Mouse (Mus musculus) hindbrain, embryonic 14.5 days (tissue): ENCODE measurements around the gene Foxg1. TPM values are rescaled to one million over a fixed set of nuclear protein-coding genes. Genes with fewer than 3 reads are reported as not detected.

Experiments used
- ATAC-seq: fragments of 200-750 bp; cut with Nextera tagmentation; 2 replicates; pipeline ENCODE4 v1.8.0; 2017; ENCODE audit warnings: moderate number of reproducible peaks, mild to moderate bottlenecking, moderate TSS enrichment, moderate library complexity; ENCODE audit not compliant: low FRiP score
- DNase-seq: peaks from one replicate; pipeline ENCODE4 v3.0.0-alpha.2; 2015; ENCODE audit warnings: low spot score
- H3K27ac ChIP-seq: fragments of 300-500 bp; sonication (generic); 2 replicates; pipeline ENCODE4 v1.5.1; 2014; ENCODE audit warnings: mild to moderate bottlenecking, moderate library complexity
- H3K27me3 ChIP-seq: fragments of 300-500 bp; sonication (generic); 2 replicates; pipeline ENCODE4 v1.6.1; 2014; ENCODE audit warnings: mild to moderate bottlenecking, low read length, mixed read lengths; ENCODE audit not compliant: control insufficient read depth, insufficient read depth
- H3K36me3 ChIP-seq: fragments of 300-500 bp; sonication (generic); replicated peaks from 2 replicates; pipeline ENCODE4 v1.6.1; 2014; ENCODE audit not compliant: control insufficient read depth, insufficient read depth
- H3K4me1 ChIP-seq: fragments of 300-500 bp; sonication (generic); replicated peaks from 2 replicates; pipeline ENCODE4 v1.6.1; 2014; ENCODE audit warnings: antibody characterized with exemption, low read length, mixed read lengths; ENCODE audit not compliant: control insufficient read depth, insufficient read depth
- H3K4me2 ChIP-seq: fragments of 300-500 bp; sonication (generic); replicated peaks from 2 replicates; pipeline ENCODE4 v1.6.1; 2014; ENCODE audit warnings: mild to moderate bottlenecking, moderate library complexity
- H3K4me3 ChIP-seq: fragments of 300-500 bp; sonication (generic); replicated peaks from 2 replicates; pipeline ENCODE4 v1.5.1; 2014; ENCODE audit warnings: mild to moderate bottlenecking, low read length
- H3K9ac ChIP-seq: fragments of 300-500 bp; sonication (generic); 2 replicates; pipeline ENCODE4 v1.6.1; 2014
- H3K9me3 ChIP-seq: fragments of 300-500 bp; sonication (generic); 2 replicates; pipeline ENCODE4 v1.6.1; 2016; ENCODE audit warnings: low read length; ENCODE audit not compliant: control insufficient read depth
- WGBS: fragments of 180-500 bp; shearing (Covaris S2); extraction: QIAGEN DNeasy Blood & Tissue Kit; methylation state at CpG from one replicate; pipeline ENCODE4 v1.1.7; 2014; 5-methylcytosine and 5-hydroxymethylcytosine counted together
- polyA plus RNA-seq: library from polyadenylated mRNA; unstranded; fragments of >200 nt; fragmentation: Nextera tagmentation; extraction: Ambion mirVana; gene quantifications from 2 replicates; pipeline ENCODE4 v1.2.1, GENCODE M21; 2014

Gene Foxg1
- polyA plus RNA-seq, 1 experiment from 2014 or later = not detected

GRCm38 (mm10) chr12:49399611-49400010, 17.2 kb downstream of the Foxg1 start:
- no peak overlapping the region for H3K9ac ChIP-seq
- no peaks in the 10 kb centered on the region for H3K9me3 ChIP-seq
- H3K4me2 ChIP-seq = no peak overlapping the region
- H3K27me3 ChIP-seq = peaks cover 90% of the 10 kb centered on the region
- 0% methylated on average over 1 of the region's 1 CpGs for whole genome bisulfite sequencing
- H3K36me3 ChIP-seq = no peaks in the 10 kb centered on the region
- H3K27ac ChIP-seq = no peak overlapping the region
- no peak for ATAC-seq
- no peaks in the 10 kb centered on the region for H3K4me1 ChIP-seq
- no peak overlapping the region for H3K4me3 ChIP-seq
- DNase-seq = peak; percentile 26

- H3K9me3 ChIP-seq = no peaks in the 10 kb centered on the region
- peaks cover 90% of the 10 kb centered on the region for H3K27me3 ChIP-seq
- ATAC-seq = 0 out of 2 replicates have a peak, but pooled peaks have one; percentile 14
- peak; percentile 27 for DNase-seq
- no peak overlapping the region for H3K27ac ChIP-seq
- H3K9ac ChIP-seq = no peak overlapping the region
- no peaks in the 10 kb centered on the region for H3K36me3 ChIP-seq
- no peaks in the 10 kb centered on the region for H3K4me1 ChIP-seq
- no peak overlapping the region for H3K4me3 ChIP-seq
- WGBS = 1% methylated on average over 9 of the region's 9 CpGs
- no peak overlapping the region; the same call in 1 of the 2 replicates for H3K4me2 ChIP-seq
Observed at GRCm38 (mm10) chr12:49400036-49400852, 17.8 kb downstream of the Foxg1 start.

- Histone ChIP-seq H3K4me3 (0 out of 2 replicates have a peak overlapping the region, but pooled peaks have one; percentile 27), H3K27ac (no peak overlapping the region), H3K4me1 (no peaks in the 10 kb centered on the region), H3K27me3 (peaks cover 86% of the 10 kb centered on the region), H3K36me3 (no peaks in the 10 kb centered on the region), H3K4me2 (peak overlapping the region; percentile 53), H3K9ac (no peak overlapping the region), H3K9me3 (no peaks in the 10 kb centered on the region)
- DNase-seq (no peak), ATAC-seq (peak; percentile 55; the same call in 1 of the 2 replicates)
- 2% methylated on average over 8 of the region's 8 CpGs for WGBS
Observed at GRCm38 (mm10) chr12:49400853-49401118, 18.3 kb downstream of the Foxg1 start.

GRCm38 (mm10) chr12:49401119-49401795, 18.8 kb downstream of the Foxg1 start:
- DNase-seq = peak; percentile 40
- no peaks in the 10 kb centered on the region for H3K9me3 ChIP-seq
- no peaks in the 10 kb centered on the region for H3K4me1 ChIP-seq
- H3K4me2 ChIP-seq = peak overlapping the region; percentile 53
- peak overlapping the region; percentile 29; the same call in 1 of the 2 replicates for H3K9ac ChIP-seq
- peak overlapping the region; percentile 27 for H3K4me3 ChIP-seq
- under 1% methylated on average over 67 of the region's 68 CpGs for WGBS
- no peak overlapping the region for H3K27ac ChIP-seq
- ATAC-seq = peak; percentile 83; the same call in 1 of the 2 replicates
- no peaks in the 10 kb centered on the region for H3K36me3 ChIP-seq
- peaks cover 87% of the 10 kb centered on the region for H3K27me3 ChIP-seq

- peaks cover 85% of the 10 kb centered on the region for H3K27me3 ChIP-seq
- no peaks in the 10 kb centered on the region for H3K36me3 ChIP-seq
- DNase-seq (no peak), ATAC-seq (no peak)
- 1% methylated on average over 5 of the region's 5 CpGs for WGBS
- 0 out of 2 replicates have a peak overlapping the region, but pooled peaks have one; percentile 29 for H3K9ac ChIP-seq
- H3K27ac ChIP-seq = no peak overlapping the region
- H3K4me1 ChIP-seq = no peaks in the 10 kb centered on the region
- H3K9me3 ChIP-seq = no peaks in the 10 kb centered on the region
- peak overlapping the region; percentile 27 for H3K4me3 ChIP-seq
- H3K4me2 ChIP-seq = peak overlapping the region; percentile 53
Observed at GRCm38 (mm10) chr12:49401796-49402130, 19.3 kb downstream of the Foxg1 start.

GRCm38 (mm10) chr12:49409833-49410232, 27.4 kb downstream of the Foxg1 start:
- Histone ChIP-seq H3K9me3 (no peaks in the 10 kb centered on the region), H3K4me2 (no peak overlapping the region), H3K4me1 (no peaks in the 10 kb centered on the region), H3K27me3 (peaks cover 24% of the 10 kb centered on the region), H3K4me3 (no peak overlapping the region), H3K27ac (no peak overlapping the region), H3K9ac (no peak overlapping the region), H3K36me3 (no peaks in the 10 kb centered on the region)
- 50% methylated on average over 2 of the region's 2 CpGs for WGBS
- no peak for ATAC-seq
- no peak for DNase-seq

GRCm38 (mm10) chr12:49417963-49418362, 35.5 kb downstream of the Foxg1 start:
- H3K9ac ChIP-seq = no peak overlapping the region
- ATAC-seq = no peak
- no peak overlapping the region for H3K27ac ChIP-seq
- no peak for DNase-seq
- 83% methylated on average over 3 of the region's 3 CpGs for WGBS
- no peak overlapping the region for H3K4me2 ChIP-seq
- H3K4me1 ChIP-seq = no peaks in the 10 kb centered on the region
- H3K36me3 ChIP-seq = no peaks in the 10 kb centered on the region
- H3K9me3 ChIP-seq = no peaks in the 10 kb centered on the region
- H3K27me3 ChIP-seq = no peaks in the 10 kb centered on the region
- H3K4me3 ChIP-seq = no peak overlapping the region

Other genes starting within 250 kb of the Foxg1 start
- gene Gm43517, start 2.5 kb downstream of the Foxg1 start, polyA plus RNA-seq = not detected in 2 replicates